Mouse (Mus musculus): ENCODE results near the gene Alkbh6. TPM values are rescaled to one million over a fixed set of nuclear protein-coding genes. Genes with fewer than 3 reads are reported as not detected.

The Alkbh6 gene
- 39.5 TPM for total RNA-seq (2023)

DNA sequence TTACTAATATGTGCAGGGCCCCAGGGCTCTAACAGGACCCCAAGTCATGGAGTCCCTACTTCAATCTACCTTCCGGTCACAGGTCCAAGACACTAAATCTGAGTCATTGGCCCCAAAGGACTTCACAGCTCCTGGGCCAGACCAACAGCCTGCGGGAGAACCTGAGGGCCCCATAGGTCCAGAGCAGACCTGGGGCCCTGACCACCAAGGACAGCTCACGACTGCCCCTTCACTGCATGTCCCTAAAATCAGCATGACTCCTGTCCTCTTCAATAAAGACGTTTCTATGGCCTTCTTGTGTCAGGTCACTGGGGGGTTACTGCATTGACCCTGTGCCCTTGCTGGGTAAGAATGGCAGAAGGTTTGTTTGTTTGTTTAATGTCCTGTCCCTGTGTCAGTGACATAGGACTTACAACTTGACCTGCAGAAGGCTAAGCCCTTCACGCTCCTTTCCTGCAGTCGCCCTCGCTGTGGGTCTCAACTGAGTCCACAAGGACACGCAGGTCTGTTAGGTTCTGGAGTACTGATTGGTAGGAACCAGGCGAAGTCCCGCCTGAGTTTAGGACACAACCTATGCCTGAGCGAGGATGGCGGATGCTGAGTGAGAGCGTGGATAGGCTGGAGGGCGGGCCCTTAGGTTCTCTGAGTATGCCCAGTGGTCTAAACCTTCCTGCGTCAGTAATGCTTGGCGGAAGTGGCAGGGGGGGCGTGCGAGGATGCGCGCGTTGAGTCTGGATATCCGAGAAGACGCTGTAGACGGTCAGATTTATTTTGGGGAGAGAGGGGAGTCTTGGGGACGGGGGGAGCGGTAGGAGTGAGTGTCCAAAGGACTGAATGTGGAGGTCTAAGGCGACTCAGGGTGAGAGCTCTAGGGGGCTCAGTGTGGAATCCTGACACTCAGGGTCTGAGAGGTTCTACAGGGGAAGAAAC is at the start of gene Alkbh6:
TSS of gene Alkbh6 (plus strand) at position 642 of the 930 bp plus-strand sequence.

DNA sequence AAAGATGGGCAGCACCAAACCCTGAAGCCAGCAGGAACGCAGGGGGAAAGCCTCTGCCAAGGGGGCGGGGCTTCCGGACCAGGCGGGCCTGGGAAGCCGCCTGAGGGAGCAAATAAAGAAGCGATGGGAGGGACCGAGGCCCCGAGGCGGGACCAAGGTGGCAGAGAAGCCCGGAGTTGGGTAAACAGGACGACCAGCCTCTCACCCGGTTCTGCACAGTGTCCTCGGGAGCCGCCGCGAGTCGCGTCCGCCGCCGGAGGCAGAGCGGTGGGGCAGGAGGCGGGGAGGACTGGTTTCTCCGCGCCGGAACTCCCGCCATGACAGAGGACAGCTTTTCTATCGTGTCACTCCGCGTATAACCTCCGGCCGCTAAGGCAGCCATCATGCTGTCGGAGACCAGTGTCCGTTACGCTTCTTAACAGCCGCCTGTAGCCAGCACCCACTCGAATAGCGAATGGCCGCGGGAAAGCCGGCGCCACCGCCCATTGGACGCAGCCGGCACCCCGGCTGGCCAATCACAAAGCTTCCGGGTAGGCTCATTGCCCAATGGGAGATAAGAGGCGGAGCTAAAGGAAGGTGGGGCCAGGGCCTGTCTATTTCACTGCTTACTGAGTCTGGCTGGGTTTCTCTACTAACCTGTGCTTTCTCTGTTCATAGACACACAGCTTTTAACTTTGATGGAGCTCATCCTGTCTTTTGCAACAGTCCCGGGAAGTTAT is 28.4 kb upstream of the Alkbh6 start, which contains the start of the genes Thap8 and Wdr62:
TSS of gene Thap8 (plus strand) at position 144 of the 719 bp plus-strand sequence.
TSS of gene Wdr62 (minus strand) at position 469 of the 719 bp plus-strand sequence.

GRCm38 (mm10) chr7:30291215-30292131 is 17.0 kb upstream of the Alkbh6 start, which contains the start of gene Clip3:
TSS of gene Clip3 (plus strand) at chr7:30291728.

DNA sequence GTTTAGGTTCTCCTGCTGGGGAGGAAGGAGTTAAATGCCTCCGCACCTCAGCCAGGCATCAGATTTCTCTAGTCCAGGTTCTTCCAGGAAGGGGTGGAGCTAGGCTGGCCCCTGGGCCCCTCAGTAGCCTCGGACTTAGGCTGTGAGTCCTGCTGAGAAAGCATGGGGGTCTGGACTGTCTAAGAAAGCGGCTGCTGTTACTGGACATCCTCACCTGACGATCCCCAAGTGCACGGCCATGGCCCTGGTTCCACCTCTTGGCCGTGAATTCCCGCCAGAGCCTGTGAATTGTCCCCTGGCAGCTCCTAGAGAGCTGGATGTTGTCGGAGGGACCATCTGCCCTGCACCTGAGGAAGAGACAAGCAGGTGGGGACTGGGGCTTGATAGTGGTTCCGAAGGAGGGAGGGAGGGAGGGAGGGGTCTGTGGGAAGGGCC is 6.2 kb downstream of the Alkbh6 start, which contains the start of gene Syne4:
TSS of gene Syne4 (plus strand) at position 87 of the 435 bp plus-strand sequence.

DNA sequence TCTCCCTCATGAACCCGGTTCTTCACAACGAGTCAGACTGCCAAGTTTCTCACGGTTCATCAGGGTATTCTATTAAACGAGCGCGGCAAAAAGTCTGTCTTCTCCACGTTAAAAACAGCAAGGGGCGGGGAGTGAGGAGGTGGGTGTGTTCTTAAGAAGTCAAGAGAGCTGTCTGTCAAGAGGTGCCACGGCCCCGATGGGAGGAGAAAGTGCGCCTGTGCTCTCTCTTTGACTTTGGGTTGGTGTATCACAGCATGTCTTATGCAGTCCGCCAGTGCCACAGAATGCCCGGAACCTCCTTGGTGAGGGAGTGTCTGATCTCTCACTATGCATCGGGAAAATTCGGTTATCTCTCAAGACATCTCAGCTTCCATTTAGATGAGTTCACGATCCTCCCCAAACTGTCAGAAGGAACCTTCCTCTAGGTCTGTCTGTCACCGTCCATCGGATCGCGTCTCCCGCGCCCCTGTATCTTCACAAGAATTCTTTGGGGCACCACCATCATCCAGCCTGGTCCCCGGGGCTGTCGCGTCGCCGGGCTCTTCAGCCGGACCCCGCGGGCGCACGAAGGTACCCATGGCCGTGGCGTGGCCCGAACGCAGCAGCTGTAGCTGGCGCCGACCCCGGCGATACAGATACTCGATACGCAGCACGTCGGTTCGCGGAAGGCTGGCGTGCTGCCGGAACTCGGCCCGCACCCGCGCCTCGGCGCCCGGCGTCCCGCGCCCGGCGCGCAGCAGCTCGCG is 13.2 kb downstream of the Alkbh6 start, which contains the start of gene E130208F15Rik:
TSS of gene E130208F15Rik (plus strand) at position 202 of the 746 bp plus-strand sequence.

GRCm38 (mm10) chr7:30323795-30324194 is 15.3 kb downstream of the Alkbh6 start, which contains the start of gene Sdhaf1:
TSS of gene Sdhaf1 (minus strand) at chr7:30323895.

GRCm38 (mm10) chr7:30362652-30363343 is 54.3 kb downstream of the Alkbh6 start, which contains the start of gene Lrfn3:
TSS of gene Lrfn3 (minus strand) at chr7:30362772.

Other genes with a start within 250 kb of the Alkbh6 start
- 7.4 TPM for gene Zfp82, start 235.8 kb upstream of the Alkbh6 start, total RNA-seq (2023)
- not detected for gene Gm26920, start 218.3 kb upstream of the Alkbh6 start, total RNA-seq (2023)
- gene Zfp566, start 218.2 kb upstream of the Alkbh6 start, total RNA-seq (2023): 13.1 TPM
- 58.2 TPM for gene Zfp260, start 213.9 kb upstream of the Alkbh6 start, total RNA-seq (2023)
- gene Zfp382, start 186.8 kb upstream of the Alkbh6 start, total RNA-seq (2023): 14.2 TPM
- gene Zfp146, start 139.0 kb upstream of the Alkbh6 start, total RNA-seq (2023): 41.8 TPM
- gene Cox7a1, start 124.6 kb upstream of the Alkbh6 start, total RNA-seq (2023): not detected
- gene Capns1, start 109.9 kb upstream of the Alkbh6 start, total RNA-seq (2023): 114 TPM
- gene Polr2i, start 76.8 kb upstream of the Alkbh6 start, total RNA-seq (2023): 27.1 TPM
- 22.8 TPM for gene Tbcb, start 76.4 kb upstream of the Alkbh6 start, total RNA-seq (2023)
- not detected for gene Ovol3, start 73.0 kb upstream of the Alkbh6 start, total RNA-seq (2023)
- gene Thap8, start 28.6 kb upstream of the Alkbh6 start, total RNA-seq (2023): 1.4 TPM
- 5.0 TPM for gene Wdr62, start 28.3 kb upstream of the Alkbh6 start, total RNA-seq (2023)
- not detected for gene Clip3, start 17.0 kb upstream of the Alkbh6 start, total RNA-seq (2023)
- 4.1 TPM for gene Syne4, start 6.1 kb downstream of the Alkbh6 start, total RNA-seq (2023)
- 2.1 TPM for gene E130208F15Rik, start 13.0 kb downstream of the Alkbh6 start, total RNA-seq (2023)
- gene Sdhaf1, start 15.2 kb downstream of the Alkbh6 start, total RNA-seq (2023): 6.2 TPM
- gene Lrfn3, start 54.1 kb downstream of the Alkbh6 start, total RNA-seq (2023): not detected
- gene Tyrobp, start 105.0 kb downstream of the Alkbh6 start, total RNA-seq (2023): 21.2 TPM
- 181 TPM for gene Hcst, start 111.1 kb downstream of the Alkbh6 start, total RNA-seq (2023)
- 60.6 TPM for gene Nfkbid, start 113.0 kb downstream of the Alkbh6 start, total RNA-seq (2023)
- gene Aplp1, start 136.8 kb downstream of the Alkbh6 start, total RNA-seq (2023): 0.37 TPM
- not detected for gene Kirrel2, start 149.0 kb downstream of the Alkbh6 start, total RNA-seq (2023)
- gene Nphs1, start 149.6 kb downstream of the Alkbh6 start, total RNA-seq (2023): not detected
- gene Prodh2, start 184.9 kb downstream of the Alkbh6 start, total RNA-seq (2023): not detected
- gene Arhgap33, start 226.3 kb downstream of the Alkbh6 start, total RNA-seq (2023): 7.0 TPM
- gene Hspb6, start 243.5 kb downstream of the Alkbh6 start, total RNA-seq (2023): 4.1 TPM
- gene Proser3, start 243.6 kb downstream of the Alkbh6 start, total RNA-seq (2023): 11.5 TPM